Mouse (Mus musculus) neural tube, embryonic 11.5 days (tissue): ENCODE data around the gene Mvp. TPM values are rescaled to one million over a fixed set of nuclear protein-coding genes. Genes with fewer than 3 reads are reported as not detected.

Experiments
- ATAC-seq: fragments of 200-750 bp; cut with Nextera tagmentation; 2 replicates; pipeline ENCODE4 v1.8.0; 2017; ENCODE audit warnings: moderate number of reproducible peaks, mild to moderate bottlenecking, moderate TSS enrichment, moderate library complexity; ENCODE audit not compliant: insufficient read depth, low FRiP score, low TSS enrichment
- DNase-seq: peaks from one replicate; pipeline ENCODE4 v3.0.0-alpha.2; 2015; ENCODE audit warnings: low spot score
- H3K27ac ChIP-seq: fragments of 300-500 bp; sonication (generic); 2 replicates; pipeline ENCODE4 v1.5.1; 2014; ENCODE audit warnings: low read depth, mild to moderate bottlenecking, low read length
- H3K27me3 ChIP-seq: fragments of 300-500 bp; sonication (generic); 2 replicates; pipeline ENCODE4 v1.6.1; 2014; ENCODE audit warnings: mild to moderate bottlenecking, low read length, mixed read lengths; ENCODE audit not compliant: control insufficient read depth, insufficient read depth
- H3K36me3 ChIP-seq: fragments of 300-500 bp; sonication (generic); 2 replicates; pipeline ENCODE4 v1.6.1; 2014; ENCODE audit warnings: mild to moderate bottlenecking, low read length, moderate library complexity, mixed read lengths; ENCODE audit not compliant: control insufficient read depth, insufficient read depth
- H3K4me1 ChIP-seq: fragments of 300-500 bp; sonication (generic); 2 replicates; pipeline ENCODE4 v1.6.1; 2014; ENCODE audit warnings: low read length, mixed read lengths; ENCODE audit not compliant: control insufficient read depth, insufficient read depth
- H3K4me2 ChIP-seq: fragments of 300-500 bp; sonication (generic); 2 replicates; pipeline ENCODE4 v1.6.1; 2014; ENCODE audit warnings: low read depth, mild to moderate bottlenecking, moderate library complexity
- H3K4me3 ChIP-seq: fragments of 300-500 bp; sonication (generic); 2 replicates; pipeline ENCODE4 v1.5.1; 2014; ENCODE audit warnings: low read depth, low read length
- H3K9ac ChIP-seq: fragments of 300-500 bp; sonication (generic); 2 replicates; pipeline ENCODE4 v1.6.1; 2014; ENCODE audit warnings: mild to moderate bottlenecking, low read length
- H3K9me3 ChIP-seq: fragments of 300-500 bp; sonication (generic); 2 replicates; pipeline ENCODE4 v1.6.1; 2016; ENCODE audit warnings: low read length; ENCODE audit not compliant: control insufficient read depth
- WGBS: fragments of 180-500 bp; shearing (Covaris S2); extraction: QIAGEN DNeasy Blood & Tissue Kit; methylation state at CpG from one replicate; pipeline ENCODE4 v1.1.7; 2014; 5-methylcytosine and 5-hydroxymethylcytosine counted together
- polyA plus RNA-seq: library from polyadenylated mRNA; unstranded; fragments of >200 nt; fragmentation: Nextera tagmentation; extraction: Ambion mirVana; gene quantifications from 2 replicates; pipeline ENCODE4 v1.2.1, GENCODE M21; 2014

The Mvp gene
- polyA plus RNA-seq, 1 experiment from 2014 or later, result 4.2 TPM

GRCm38 (mm10) chr7:127026161-127026600 is 11.8 kb upstream of the Mvp start:
- 0% methylated on average over 18 of the region's 48 CpGs for WGBS
- H3K4me3 ChIP-seq, result peak overlapping the region; percentile 99
- peak overlapping the region; percentile 99 for H3K27ac ChIP-seq
- H3K27me3 ChIP-seq, result no peaks in the 10 kb centered on the region
- DNase-seq (peak; percentile 75), ATAC-seq (peak; percentile 18; the same call in 1 of the 2 replicates)
- H3K4me1 ChIP-seq, result peaks cover 40% of the 10 kb centered on the region
- H3K9me3 ChIP-seq, result no peaks in the 10 kb centered on the region
- H3K9ac ChIP-seq, result peak overlapping the region; percentile 99
- peak overlapping the region; percentile 98 for H3K4me2 ChIP-seq
- peaks cover 20% of the 10 kb centered on the region for H3K36me3 ChIP-seq

- Histone ChIP-seq H3K4me2 (peak overlapping the region; percentile 98), H3K36me3 (peaks cover 18% of the 10 kb centered on the region), H3K4me3 (peak overlapping the region; percentile 99), H3K9me3 (no peaks in the 10 kb centered on the region), H3K27me3 (no peaks in the 10 kb centered on the region), H3K4me1 (peaks cover 41% of the 10 kb centered on the region), H3K9ac (peak overlapping the region; percentile 99), H3K27ac (peak overlapping the region; percentile 99)
- ATAC-seq, result no peak
- 0% methylated on average over 43 of the region's 65 CpGs for WGBS
- no peak for DNase-seq
Observed at GRCm38 (mm10) chr7:127025556-127026160, 11.2 kb upstream of the Mvp start.

- peaks cover 44% of the 10 kb centered on the region for H3K4me1 ChIP-seq
- ATAC-seq, result peak; percentile 28; the same call in 1 of the 2 replicates
- peak overlapping the region; percentile 98 for H3K4me2 ChIP-seq
- H3K27me3 ChIP-seq, result no peaks in the 10 kb centered on the region
- H3K4me3 ChIP-seq, result peak overlapping the region; percentile 99
- peaks cover 13% of the 10 kb centered on the region for H3K36me3 ChIP-seq
- 1% methylated on average over 30 of the region's 30 CpGs for WGBS
- H3K9ac ChIP-seq, result peak overlapping the region; percentile 99
- no peaks in the 10 kb centered on the region for H3K9me3 ChIP-seq
- DNase-seq, result peak; percentile 80
- peak overlapping the region; percentile 99 for H3K27ac ChIP-seq
Observed at GRCm38 (mm10) chr7:127024755-127025555, 10.5 kb upstream of the Mvp start.

GRCm38 (mm10) chr7:127023896-127024690 is 9.7 kb upstream of the Mvp start:
- peaks cover 12% of the 10 kb centered on the region for H3K36me3 ChIP-seq
- H3K27ac ChIP-seq, result peak overlapping the region; percentile 99; the same call in 1 of the 2 replicates
- no peaks in the 10 kb centered on the region for H3K9me3 ChIP-seq
- 43% methylated on average over 19 of the region's 19 CpGs for WGBS
- peaks cover 44% of the 10 kb centered on the region for H3K4me1 ChIP-seq
- H3K27me3 ChIP-seq, result no peaks in the 10 kb centered on the region
- DNase-seq (no peak), ATAC-seq (no peak)
- H3K4me3 ChIP-seq, result peak overlapping the region; percentile 99
- peak overlapping the region; percentile 99 for H3K9ac ChIP-seq
- H3K4me2 ChIP-seq, result peak overlapping the region; percentile 98

GRCm38 (mm10) chr7:127023272-127023691 is 8.9 kb upstream of the Mvp start:
- 83% methylated on average over 13 of the region's 13 CpGs for whole genome bisulfite sequencing
- Histone ChIP-seq H3K4me1 (peaks cover 44% of the 10 kb centered on the region), H3K27me3 (no peaks in the 10 kb centered on the region), H3K27ac (0 out of 2 replicates have a peak overlapping the region, but pooled peaks have one; percentile 14), H3K4me2 (peak overlapping the region; percentile 98), H3K9ac (peak overlapping the region; percentile 99), H3K9me3 (no peaks in the 10 kb centered on the region), H3K36me3 (peaks cover 12% of the 10 kb centered on the region), H3K4me3 (peak overlapping the region; percentile 99)
- no peak for DNase-seq
- ATAC-seq, result no peak

- no peak for ATAC-seq
- 70% methylated on average over 7 of the region's 7 CpGs for WGBS
- Histone ChIP-seq H3K27me3 (no peaks in the 10 kb centered on the region), H3K27ac (no peak overlapping the region), H3K4me3 (peak overlapping the region; percentile 99; the same call in 1 of the 2 replicates), H3K4me2 (peak overlapping the region; percentile 98), H3K9me3 (no peaks in the 10 kb centered on the region), H3K36me3 (peaks cover 12% of the 10 kb centered on the region), H3K9ac (no peak overlapping the region; the same call in 1 of the 2 replicates), H3K4me1 (peaks cover 38% of the 10 kb centered on the region)
- no peak for DNase-seq
Observed at GRCm38 (mm10) chr7:127022528-127023271, 8.3 kb upstream of the Mvp start.

GRCm38 (mm10) chr7:127021563-127022527 is 7.4 kb upstream of the Mvp start:
- peak; percentile 48 for DNase-seq
- Histone ChIP-seq H3K9ac (peak overlapping the region; percentile 70), H3K36me3 (peaks cover 12% of the 10 kb centered on the region), H3K9me3 (no peaks in the 10 kb centered on the region), H3K4me2 (peak overlapping the region; percentile 84), H3K27ac (peak overlapping the region; percentile 47; the same call in 1 of the 2 replicates), H3K27me3 (no peaks in the 10 kb centered on the region), H3K4me3 (peak overlapping the region; percentile 38), H3K4me1 (peaks cover 37% of the 10 kb centered on the region)
- 44% methylated on average over 5 of the region's 5 CpGs for WGBS
- ATAC-seq, result no peak
